Mouse (Mus musculus) embryonic facial prominence, embryonic 14.5 days (tissue): ENCODE results near the gene Myh4. TPM values are rescaled to one million over a fixed set of nuclear protein-coding genes. Genes with fewer than 3 reads are reported as not detected.
A peak's percentile ranks its signal among the peaks of the same experiment; 100 is the strongest.

Source experiments
- ATAC-seq: fragments of 200-750 bp; cut with Nextera tagmentation; 2 replicates; pipeline ENCODE4 v1.8.0; 2017; ENCODE audit warnings: low read depth, moderate number of reproducible peaks, moderate TSS enrichment
- DNase-seq: peaks from one replicate; pipeline ENCODE4 v3.0.0-alpha.2; 2015; ENCODE audit warnings: low spot score
- H3K27ac ChIP-seq: fragments of 300-500 bp; sonication (generic); replicated peaks from 2 replicates; pipeline ENCODE4 v1.5.1; 2014; ENCODE audit warnings: low read depth, mild to moderate bottlenecking, low read length, moderate library complexity
- H3K27me3 ChIP-seq: fragments of 300-500 bp; sonication (generic); replicated peaks from 2 replicates; pipeline ENCODE4 v1.6.1; 2014; ENCODE audit warnings: low read length; ENCODE audit not compliant: control insufficient read depth, insufficient read depth
- H3K36me3 ChIP-seq: fragments of 300-500 bp; sonication (generic); 2 replicates; pipeline ENCODE4 v1.6.1; 2014; ENCODE audit warnings: low read length, mixed read lengths; ENCODE audit not compliant: control insufficient read depth, insufficient read depth
- H3K4me1 ChIP-seq: fragments of 300-500 bp; sonication (generic); 2 replicates; pipeline ENCODE4 v1.6.1; 2014; ENCODE audit warnings: antibody characterized with exemption, low read length; ENCODE audit not compliant: control insufficient read depth, insufficient read depth
- H3K4me2 ChIP-seq: fragments of 300-500 bp; sonication (generic); 2 replicates; pipeline ENCODE4 v1.6.1; 2014; ENCODE audit warnings: low read depth, mild to moderate bottlenecking, low read length, moderate library complexity, mixed read lengths
- H3K4me3 ChIP-seq: fragments of 300-500 bp; sonication (generic); 2 replicates; pipeline ENCODE4 v1.5.1; 2014; ENCODE audit warnings: low read depth, mild to moderate bottlenecking, low read length
- H3K9ac ChIP-seq: fragments of 300-500 bp; sonication (generic); 2 replicates; pipeline ENCODE4 v1.6.1; 2014; ENCODE audit warnings: low read depth, mild to moderate bottlenecking, low read length, moderate library complexity, mixed read lengths
- H3K9me3 ChIP-seq: fragments of 300-500 bp; sonication (generic); 2 replicates; pipeline ENCODE4 v1.6.1; 2016; ENCODE audit warnings: low read length; ENCODE audit not compliant: control insufficient read depth
- WGBS: fragments of 180-500 bp; shearing (Covaris S2); extraction: QIAGEN DNeasy Blood & Tissue Kit; methylation state at CpG from one replicate; pipeline ENCODE4 v1.1.7; 2014; 5-methylcytosine and 5-hydroxymethylcytosine counted together
- polyA plus RNA-seq: library from polyadenylated mRNA; unstranded; fragments of >200 nt; fragmentation: Nextera tagmentation; extraction: Ambion mirVana; gene quantifications from 2 replicates; pipeline ENCODE4 v1.2.1, GENCODE M21; 2014

Myh4 gene
- polyA plus RNA-seq, 1 experiment from 2014 or later: 0.35 TPM

DNA sequence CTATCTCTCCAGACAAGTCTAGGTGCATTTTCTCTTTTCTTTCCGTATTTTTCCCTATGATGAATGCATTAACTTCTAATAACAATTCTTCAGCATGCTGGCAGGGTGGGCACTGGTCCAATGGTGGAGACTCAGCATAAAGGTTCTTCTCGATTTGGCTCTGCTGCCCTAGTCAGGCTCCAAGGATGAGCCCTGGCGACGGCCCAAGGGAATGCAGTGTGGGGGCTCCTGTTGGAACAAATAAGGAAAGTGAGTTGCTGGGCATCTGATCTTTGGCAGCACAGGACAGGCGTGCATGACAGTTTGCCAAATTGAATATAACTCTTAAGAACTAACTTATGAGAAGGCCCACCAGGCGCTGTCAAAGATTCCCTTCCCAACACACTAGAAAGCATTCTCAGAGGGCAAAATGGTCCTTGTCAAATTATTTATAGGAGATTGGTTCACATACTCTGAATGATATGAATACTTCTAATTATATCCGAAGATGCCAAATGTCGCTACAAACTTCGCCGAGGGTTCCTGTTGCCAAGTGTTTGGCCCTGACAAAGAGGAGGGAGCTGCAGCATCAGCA, 38.9 kb downstream of the Myh4 start, which contains the start of gene Myh8:
Gene Myh8 (plus strand): TSS at position 524 of the 574 bp plus-strand sequence.
- Histone ChIP-seq H3K9ac (no peak within 1 kb of the TSS), H3K4me1 (no peaks in the 10 kb centered on the region), H3K27me3 (no peaks in the 10 kb centered on the region), H3K36me3 (no peaks in the 10 kb centered on the region), H3K4me2 (no peak within 1 kb of the TSS), H3K27ac (no peak within 1 kb of the TSS), H3K9me3 (no peaks in the 10 kb centered on the region), H3K4me3 (no peak within 1 kb of the TSS)
- ATAC-seq: no peak
- DNase-seq: peak; percentile 35
- 73% methylated on average over 10 of the region's 10 CpGs for WGBS

DNA sequence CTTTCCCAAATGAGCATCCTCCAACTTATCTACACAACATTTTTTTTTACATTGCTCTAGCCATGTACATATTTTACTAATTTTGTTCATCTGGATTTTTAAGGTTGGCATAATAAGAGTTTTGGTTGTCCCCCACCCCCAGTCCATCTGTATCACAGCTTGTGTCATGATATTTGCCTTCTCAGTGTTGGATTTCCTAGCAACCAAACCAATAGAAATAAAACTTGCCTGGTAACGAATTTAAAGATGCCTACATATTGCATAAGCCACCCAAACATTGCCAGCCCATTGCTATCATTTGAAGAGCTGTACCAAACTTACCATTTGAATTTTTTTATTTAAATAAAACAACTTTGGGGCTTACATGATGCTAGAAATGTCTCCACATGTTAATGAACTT, 55.6 kb downstream of the Myh4 start:
- Histone ChIP-seq H3K27me3 (no peaks in the 10 kb centered on the region), H3K9me3 (peaks cover 8% of the 10 kb centered on the region; the same call in 1 of the 2 replicates), H3K27ac (no peak overlapping the region), H3K4me3 (no peak overlapping the region), H3K36me3 (no peaks in the 10 kb centered on the region), H3K4me2 (no peak overlapping the region), H3K4me1 (no peaks in the 10 kb centered on the region), H3K9ac (no peak overlapping the region)
- DNase-seq (no peak), ATAC-seq (no peak)
- WGBS: 84% methylated on average over 1 of the region's 1 CpGs

Other genes with a start within 250 kb of the Myh4 start
- 1.2 and 1.6 TPM in 2 replicates for gene Tmem220, start 212.9 kb upstream of the Myh4 start, polyA plus RNA-seq
- 30.4 and 31.9 TPM in 2 replicates for gene Adprm, start 185.4 kb upstream of the Myh4 start, polyA plus RNA-seq
- 13.4 and 14.9 TPM in 2 replicates for gene Sco1, start 185.4 kb upstream of the Myh4 start, polyA plus RNA-seq
- 368 and 488 TPM in 2 replicates for gene Myh3, start 159.7 kb upstream of the Myh4 start, polyA plus RNA-seq
- gene Myh2, start 67.0 kb upstream of the Myh4 start, polyA plus RNA-seq: 0.71 and 1.4 TPM in 2 replicates
- gene Myh1, start 38.0 kb upstream of the Myh4 start, polyA plus RNA-seq: 2.4 and 2.8 TPM in 2 replicates
- 158 and 282 TPM in 2 replicates for gene Myh8, start 39.1 kb downstream of the Myh4 start, polyA plus RNA-seq
- 0.33 and 0.39 TPM in 2 replicates for gene Myh13, start 83.6 kb downstream of the Myh4 start, polyA plus RNA-seq
- gene Gas7, start 217.4 kb downstream of the Myh4 start, polyA plus RNA-seq: 15.6 and 19.4 TPM in 2 replicates